Mouse (Mus musculus) embryonic fibroblast, embryonic 13.5 days (primary cell): ENCODE data around the gene Thsd4.

Experiments
- CTCF ChIP-seq: IDR thresholded peaks from 2 replicates; pipeline ENCODE4 v1.5.1; 2011; ENCODE audit warnings: mild to moderate bottlenecking, control low read depth, low read length, moderate library complexity, borderline replicate concordance; ENCODE audit not compliant: insufficient read depth
- POLR2A ChIP-seq: IDR thresholded peaks from 2 replicates; pipeline ENCODE4 v1.6.1; 2011; ENCODE audit warnings: low read depth, mild to moderate bottlenecking, control low read depth, low read length, moderate library complexity

GRCm38 (mm10) chr9:60286390-60286789 lies 235.5 kb downstream of the Thsd4 start:
- TF ChIP-seq POLR2A (no peak), CTCF (no peak)
